Mouse (Mus musculus) MEL (cell line): Measurements from ENCODE around the gene Fhad1. TPM values are rescaled to one million over a fixed set of nuclear protein-coding genes. Genes with fewer than 3 reads are reported as not detected.

Source experiments
- DNase-seq: peaks from one replicate; pipeline ENCODE4 v3.0.0; 2011; ENCODE audit warnings: low read depth, low spot score
- H3K27ac ChIP-seq: 2 replicates; pipeline ENCODE4 v1.5.1; 2012; ENCODE audit warnings: low read depth, mild to moderate bottlenecking, control low read depth, low read length, moderate library complexity; ENCODE audit not compliant: control insufficient read depth
- H3K27me3 ChIP-seq, 2 experiments: fragments of 150-350 bp in 1 of 2; sonication (generic) in 1 of 2; 2 replicates each; pipeline ENCODE4 v1.6.1; 2012; ENCODE audit warnings: low read length in 2 of 2, mild to moderate bottlenecking in 2 of 2, improper control_type of control experiment in 1 of 2, moderate library complexity in 1 of 2; ENCODE audit not compliant: insufficient read depth in 2 of 2, control insufficient read depth in 1 of 2
- H3K36me3 ChIP-seq, 2 experiments: 2 replicates each; pipeline ENCODE4 v1.6.1; 2012 to 2014; ENCODE audit warnings: low read length in 2 of 2, improper control_type of control experiment in 1 of 2, inconsistent platforms in 1 of 2, mild to moderate bottlenecking in 1 of 2; ENCODE audit not compliant: insufficient read depth in 2 of 2, control insufficient read depth in 1 of 2
- H3K4me1 ChIP-seq, 2 experiments: fragments of 150-350 bp in 1 of 2; sonication (generic) in 1 of 2; 2 replicates each; pipeline ENCODE4 v1.6.1; 2012; ENCODE audit warnings: low read length in 2 of 2, improper control_type of control experiment in 1 of 2, mild to moderate bottlenecking in 1 of 2; ENCODE audit not compliant: insufficient read depth in 2 of 2, control insufficient read depth in 1 of 2
- H3K4me3 ChIP-seq, 2 experiments: fragments of 150-350 bp in 1 of 2; sonication (generic) in 1 of 2; 2 replicates each; pipeline ENCODE4 v1.5.1; 2012; ENCODE audit warnings: low read depth in 2 of 2, low read length in 2 of 2, mild to moderate bottlenecking in 2 of 2, moderate library complexity in 2 of 2, control low read depth in 1 of 2, improper control_type of control experiment in 1 of 2; ENCODE audit not compliant: control insufficient read depth in 1 of 2, insufficient read depth in 1 of 2
- H3K79me2 ChIP-seq: 2 replicates; pipeline ENCODE4 v1.6.1; 2012; ENCODE audit warnings: mild to moderate bottlenecking, low read length, moderate library complexity; ENCODE audit not compliant: control insufficient read depth, poor library complexity, insufficient read depth
- H3K9ac ChIP-seq: 2 replicates; pipeline ENCODE4 v1.6.1; 2012; ENCODE audit warnings: low read depth, mild to moderate bottlenecking, control low read depth, low read length, moderate library complexity; ENCODE audit not compliant: control insufficient read depth, poor library complexity, severe bottlenecking
- H3K9me3 ChIP-seq: fragments of 150-350 bp; sonication (generic); replicated peaks from 2 replicates; pipeline ENCODE4 v1.6.1; 2012; ENCODE audit warnings: mild to moderate bottlenecking, low read length, improper control_type of control experiment, moderate library complexity; ENCODE audit not compliant: insufficient read depth
- BHLHE40 ChIP-seq: IDR thresholded peaks from 2 replicates; pipeline ENCODE4 v1.6.1; 2012; ENCODE audit warnings: low read depth, mild to moderate bottlenecking, inconsistent platforms, low read length, improper control_type of control experiment, borderline replicate concordance
- CHD1 ChIP-seq: IDR thresholded peaks from 2 replicates; pipeline ENCODE4 v1.6.1; 2012; ENCODE audit warnings: low read depth, mild to moderate bottlenecking, inconsistent platforms, low read length, improper control_type of control experiment
- CHD2 ChIP-seq: IDR thresholded peaks from 2 replicates; pipeline ENCODE4 v1.6.1; 2011; ENCODE audit warnings: low read length, improper control_type of control experiment
- ELF1 ChIP-seq: IDR thresholded peaks from 2 replicates; pipeline ENCODE4 v1.6.1; 2014; ENCODE audit warnings: low read depth, mild to moderate bottlenecking, inconsistent platforms, low read length, improper control_type of control experiment, moderate library complexity
- EP300 ChIP-seq, 2 experiments: IDR thresholded peaks; 2 replicates each; pipeline ENCODE4 v1.6.1; 2011; ENCODE audit warnings: improper control_type of control experiment in 2 of 2, low read length in 2 of 2, low read depth in 1 of 2, mild to moderate bottlenecking in 1 of 2
- ETS1 ChIP-seq: IDR thresholded peaks from 2 replicates; pipeline ENCODE4 v1.6.1; 2012; ENCODE audit warnings: low read depth, mild to moderate bottlenecking, inconsistent platforms, low read length, improper control_type of control experiment, moderate library complexity
- GABPA ChIP-seq: IDR thresholded peaks from 2 replicates; pipeline ENCODE4 v1.6.1; 2012; ENCODE audit warnings: low read depth, mild to moderate bottlenecking, inconsistent platforms, low read length, improper control_type of control experiment, moderate library complexity
- HCFC1 ChIP-seq: IDR thresholded peaks from 2 replicates; pipeline ENCODE4 v1.6.1; 2012; ENCODE audit warnings: low read depth, mild to moderate bottlenecking, inconsistent platforms, low read length, improper control_type of control experiment, moderate library complexity
- KAT2A ChIP-seq: conservative IDR thresholded peaks from 2 replicates; pipeline ENCODE4 v1.6.1; 2012; ENCODE audit warnings: low read depth, low read length, improper control_type of control experiment, inconsistent platforms
- MAFK ChIP-seq: IDR thresholded peaks from 2 replicates; pipeline ENCODE4 v1.6.1; 2011; ENCODE audit warnings: low read depth, mild to moderate bottlenecking, low read length, improper control_type of control experiment, borderline replicate concordance
- MAX ChIP-seq: IDR thresholded peaks from 2 replicates; pipeline ENCODE4 v1.6.1; 2011; ENCODE audit warnings: low read length, improper control_type of control experiment
- MEF2A ChIP-seq: IDR thresholded peaks from 2 replicates; pipeline ENCODE4 v1.6.1; 2014; ENCODE audit warnings: low read depth, mild to moderate bottlenecking, inconsistent platforms, low read length, improper control_type of control experiment; ENCODE audit not compliant: poor library complexity, insufficient replicate concordance, severe bottlenecking; ENCODE audit errors: extremely low read depth
- MXI1 ChIP-seq: IDR thresholded peaks from 2 replicates; pipeline ENCODE4 v1.6.1; 2011; ENCODE audit warnings: mild to moderate bottlenecking, low read depth, low read length, improper control_type of control experiment
- NELFE ChIP-seq: IDR thresholded peaks from 2 replicates; pipeline ENCODE4 v1.6.1; 2011; ENCODE audit warnings: low read depth, low read length, improper control_type of control experiment
- NRF1 ChIP-seq: IDR thresholded peaks from 2 replicates; pipeline ENCODE4 v1.6.1; 2014; ENCODE audit warnings: low read depth, mild to moderate bottlenecking, inconsistent platforms, low read length, improper control_type of control experiment, moderate library complexity; ENCODE audit not compliant: poor library complexity, insufficient read depth, severe bottlenecking
- POLR2A ChIP-seq, 2 experiments: IDR thresholded peaks; 2 replicates each; pipeline ENCODE4 v1.6.1; 2011 to 2012; ENCODE audit warnings: low read length in 2 of 2, mild to moderate bottlenecking in 2 of 2, control low read depth in 1 of 2, improper control_type of control experiment in 1 of 2, low read depth in 1 of 2, moderate library complexity in 1 of 2; ENCODE audit not compliant: control insufficient read depth in 1 of 2, insufficient read depth in 1 of 2, poor library complexity in 1 of 2
- POLR2AphosphoS2 ChIP-seq: IDR thresholded peaks from 2 replicates; pipeline ENCODE4 v1.6.1; 2011; ENCODE audit warnings: low read length, improper control_type of control experiment
- POLR2AphosphoS5 ChIP-seq: IDR thresholded peaks from 2 replicates; pipeline ENCODE4 v1.6.1; 2012; ENCODE audit warnings: low read depth, borderline replicate concordance, mild to moderate bottlenecking, inconsistent platforms, low read length, moderate library complexity, mixed read lengths
- RAD21 ChIP-seq: IDR thresholded peaks from 2 replicates; pipeline ENCODE4 v1.6.1; 2011; ENCODE audit warnings: mild to moderate bottlenecking, low read depth, low read length, improper control_type of control experiment
- RCOR1 ChIP-seq: IDR thresholded peaks from 2 replicates; pipeline ENCODE4 v1.6.1; 2012; ENCODE audit warnings: low read depth, mild to moderate bottlenecking, inconsistent platforms, low read length, improper control_type of control experiment
- SIN3A ChIP-seq: IDR thresholded peaks from 2 replicates; pipeline ENCODE4 v1.6.1; 2012; ENCODE audit warnings: low read length, improper control_type of control experiment, inconsistent platforms
- TCF12 ChIP-seq: IDR thresholded peaks from 2 replicates; pipeline ENCODE4 v1.6.1; 2014; ENCODE audit warnings: low read depth, mild to moderate bottlenecking, inconsistent platforms, low read length, improper control_type of control experiment, moderate library complexity
- UBTF ChIP-seq: IDR thresholded peaks from 2 replicates; pipeline ENCODE4 v1.6.1; 2012; ENCODE audit warnings: low read depth, mild to moderate bottlenecking, inconsistent platforms, low read length, improper control_type of control experiment, moderate library complexity, borderline replicate concordance; ENCODE audit not compliant: insufficient read depth
- USF2 ChIP-seq, 2 experiments: IDR thresholded peaks; 2 replicates each; pipeline ENCODE4 v1.6.1; 2011 to 2012; ENCODE audit warnings: improper control_type of control experiment in 2 of 2, low read length in 2 of 2, borderline replicate concordance in 1 of 2, inconsistent platforms in 1 of 2, low read depth in 1 of 2, mild to moderate bottlenecking in 1 of 2; ENCODE audit not compliant: insufficient read depth in 1 of 2
- ZMIZ1 ChIP-seq: IDR thresholded peaks from 2 replicates; pipeline ENCODE4 v1.6.1; 2012; ENCODE audit warnings: low read depth, mild to moderate bottlenecking, inconsistent platforms, low read length, improper control_type of control experiment, moderate library complexity
- ZNF384 ChIP-seq: IDR thresholded peaks from 2 replicates; pipeline ENCODE4 v1.6.1; 2012; ENCODE audit warnings: low read depth, mild to moderate bottlenecking, inconsistent platforms, low read length, improper control_type of control experiment
- polyA plus RNA-seq, 2 experiments: library from polyadenylated mRNA; stranded (reverse) in 1 of 2; unstranded in 1 of 2; fragments of >175 nt in 1 of 2; fragments of >200 nt in 1 of 2; gene quantifications; 2 replicates each; pipeline versions ENCODE4 v1.2.1 to v1.2.4; 2012; ENCODE audit warnings: low replicate concordance in 2 of 2, low read depth in 1 of 2; ENCODE audit not compliant: insufficient read length in 2 of 2, insufficient read depth in 1 of 2, missing spikeins in 1 of 2
- total RNA-seq: library from RNA; depleted of rRNA; stranded (reverse); fragments of 300-350 nt; gene quantifications from 2 replicates; pipeline ENCODE4 v1.2.3, GENCODE M21; 2012

Fhad1 gene
- total and polyA plus RNA-seq, 3 experiments = not detected

DNA sequence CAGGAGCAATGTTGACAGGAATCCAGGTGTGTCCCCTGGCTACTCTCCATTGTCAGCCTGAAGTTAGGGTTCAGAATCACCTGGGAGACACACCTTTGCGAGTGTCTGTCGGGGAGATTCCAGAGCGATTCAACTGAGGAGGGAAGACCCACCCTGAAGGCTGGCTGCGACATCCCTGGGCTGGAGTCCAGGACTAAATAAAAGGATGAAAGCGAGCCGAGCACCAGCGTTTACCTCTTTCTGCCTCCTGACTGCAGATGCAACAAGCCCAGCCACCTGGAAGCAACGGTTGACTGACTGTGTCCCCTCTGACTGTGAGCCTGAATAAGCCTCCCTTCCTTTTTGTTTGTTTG is 44.9 kb upstream of the Fhad1 start:
- Histone ChIP-seq H3K4me3 (no peak overlapping the region), H3K4me1 (no peaks in the 10 kb centered on the region), H3K27ac (no peak overlapping the region), H3K9me3 (no peaks in the 10 kb centered on the region), H3K9ac (no peak overlapping the region), H3K79me2 (no peaks in the 10 kb centered on the region), H3K27me3 (no peaks in the 10 kb centered on the region), H3K36me3 (no peaks in the 10 kb centered on the region)
- DNase-seq = no peak
- TF ChIP-seq SIN3A = no peak
- TF ChIP-seq KAT2A = no peak
- TF ChIP-seq ZMIZ1 = no peak
- no peak for TF ChIP-seq NELFE
- TF ChIP-seq EP300 (IDR thresholded peaks at IDR 0.05; ENCODE audit: low read depth in 1 of 2, low read length in 2 of 2) = no peak
- no peak for TF ChIP-seq MXI1
- TF ChIP-seq ELF1 = no peak
- no peak for TF ChIP-seq USF2 (IDR thresholded peaks at IDR 0.05; ENCODE audit: borderline replicate concordance in 1 of 2, insufficient read depth in 1 of 2, low read depth in 1 of 2, low read length in 2 of 2)
- no peak for TF ChIP-seq POLR2AphosphoS5
- TF ChIP-seq CHD1 = no peak
- no peak for TF ChIP-seq CHD2
- no peak for TF ChIP-seq MAFK

GRCm38 (mm10) chr4:142059113-142059840 is 44.4 kb upstream of the Fhad1 start:
- H3K9me3 ChIP-seq = no peaks in the 10 kb centered on the region
- no peaks in the 10 kb centered on the region for H3K4me1 ChIP-seq
- TF ChIP-seq POLR2AphosphoS2 (no peak), EP300 (IDR thresholded peaks at IDR 0.05; ENCODE audit: low read depth in 1 of 2, low read length in 2 of 2) (no peak), BHLHE40 (no peak), NRF1 (no peak), ZMIZ1 (no peak), HCFC1 (no peak), POLR2A (IDR thresholded peaks at IDR 0.05; ENCODE audit: control insufficient read depth in 1 of 2, insufficient read depth in 1 of 2, low read depth in 1 of 2, low read length in 2 of 2, poor library complexity in 1 of 2) (no peak), RAD21 (no peak), MEF2A (no peak), ZNF384 (no peak), ETS1 (no peak), RCOR1 (no peak), TCF12 (no peak), POLR2AphosphoS5 (no peak), USF2 (IDR thresholded peaks at IDR 0.05; ENCODE audit: borderline replicate concordance in 1 of 2, insufficient read depth in 1 of 2, low read depth in 1 of 2, low read length in 2 of 2) (no peak), UBTF (no peak), GABPA (no peak), NELFE (no peak), MXI1 (no peak), MAX (no peak)

More at GRCm38 (mm10) chr4:142059113-142059840, 44.4 kb upstream of the Fhad1 start:
- no peak for DNase-seq
- no peak overlapping the region for H3K27ac ChIP-seq
- H3K36me3 ChIP-seq = no peaks in the 10 kb centered on the region
- no peaks in the 10 kb centered on the region for H3K27me3 ChIP-seq
- no peak overlapping the region for H3K4me3 ChIP-seq
- H3K79me2 ChIP-seq = no peaks in the 10 kb centered on the region
- H3K9ac ChIP-seq = no peak overlapping the region
